Mouse (Mus musculus) neural tube, embryonic 13.5 days (tissue): ENCODE measurements around the gene Cyp4a30b. TPM values are rescaled to one million over a fixed set of nuclear protein-coding genes. Genes with fewer than 3 reads are reported as not detected.
"Not testable (repeated sequence)": the region's sequence is repeated elsewhere in the genome, so short reads cannot be mapped to it uniquely, and the experiment has no call there.

Source experiments
- ATAC-seq: fragments of 200-750 bp; cut with Nextera tagmentation; 2 replicates; pipeline ENCODE4 v1.8.0; 2017; ENCODE audit warnings: low read depth, mild to moderate bottlenecking, moderate TSS enrichment, moderate library complexity
- H3K27ac ChIP-seq: fragments of 300-500 bp; sonication (generic); replicated peaks from 2 replicates; pipeline ENCODE4 v1.5.1; 2015; ENCODE audit warnings: moderate library complexity, mild to moderate bottlenecking, inconsistent platforms
- H3K27me3 ChIP-seq: fragments of 300-500 bp; sonication (generic); 2 replicates; pipeline ENCODE4 v1.6.1; 2015; ENCODE audit warnings: mild to moderate bottlenecking, inconsistent platforms
- H3K36me3 ChIP-seq: fragments of 300-500 bp; sonication (generic); 2 replicates; pipeline ENCODE4 v1.6.1; 2015; ENCODE audit warnings: mild to moderate bottlenecking, inconsistent platforms
- H3K4me1 ChIP-seq: fragments of 300-500 bp; sonication (generic); replicated peaks from 2 replicates; pipeline ENCODE4 v1.6.1; 2015; ENCODE audit warnings: inconsistent platforms
- H3K4me2 ChIP-seq: fragments of 300-500 bp; sonication (generic); 2 replicates; pipeline ENCODE4 v1.6.1; 2015; ENCODE audit warnings: inconsistent platforms, mild to moderate bottlenecking, moderate library complexity
- H3K4me3 ChIP-seq: fragments of 300-500 bp; sonication (generic); 2 replicates; pipeline ENCODE4 v1.5.1; 2015; ENCODE audit warnings: mild to moderate bottlenecking, inconsistent platforms
- H3K9ac ChIP-seq: fragments of 300-500 bp; sonication (generic); 2 replicates; pipeline ENCODE4 v1.6.1; 2015; ENCODE audit warnings: moderate library complexity, mild to moderate bottlenecking, inconsistent platforms
- H3K9me3 ChIP-seq: fragments of 300-500 bp; sonication (generic); 2 replicates; pipeline ENCODE4 v1.6.1; 2016; ENCODE audit warnings: inconsistent platforms
- WGBS: fragments of 180-500 bp; shearing (Covaris S2); methylation state at CpG from one replicate; pipeline ENCODE4 v1.1.7; 2015; 5-methylcytosine and 5-hydroxymethylcytosine counted together
- polyA plus RNA-seq: library from polyadenylated mRNA; unstranded; fragments of >200 nt; fragmentation: Nextera tagmentation; extraction: Ambion mirVana; gene quantifications from 2 replicates; pipeline ENCODE4 v1.2.1, GENCODE M21; 2015

The Cyp4a30b gene
- polyA plus RNA-seq: not detected in 2 replicates

DNA sequence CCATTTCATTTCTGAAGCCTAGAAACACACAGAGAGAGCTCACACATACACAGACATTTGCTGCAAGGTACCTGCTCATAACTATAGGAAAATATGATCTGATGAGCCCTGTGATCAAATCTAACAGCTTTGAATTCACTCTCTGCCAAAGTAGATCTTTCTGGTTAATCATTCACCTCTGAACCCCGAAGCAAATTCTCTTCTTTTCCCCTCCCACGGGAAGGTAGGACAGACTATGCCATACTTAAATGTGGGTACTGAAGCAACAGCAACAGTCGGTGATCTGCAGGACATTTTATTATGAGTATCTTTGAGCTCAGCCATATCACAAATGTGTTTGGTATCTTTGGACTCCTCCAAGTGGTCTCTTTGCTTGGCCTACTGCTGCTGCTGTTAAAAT is at the start of gene Cyp4a30b:
Gene Cyp4a30b, plus strand, starts transcription at position 301 of the 400 bp plus-strand sequence.
- Histone ChIP-seq H3K4me3 (no peak within 1 kb of the TSS), H3K4me2 (no peak within 1 kb of the TSS), H3K27me3 (no peaks in the 10 kb centered on the region), H3K27ac (no peak within 1 kb of the TSS), H3K36me3 (no peaks in the 10 kb centered on the region), H3K9ac (no peak within 1 kb of the TSS), H3K4me1 (no peaks in the 10 kb centered on the region), H3K9me3 (no peaks in the 10 kb centered on the region)
- ATAC-seq: no peak
- WGBS: 80% methylated on average over 3 of the region's 3 CpGs

DNA sequence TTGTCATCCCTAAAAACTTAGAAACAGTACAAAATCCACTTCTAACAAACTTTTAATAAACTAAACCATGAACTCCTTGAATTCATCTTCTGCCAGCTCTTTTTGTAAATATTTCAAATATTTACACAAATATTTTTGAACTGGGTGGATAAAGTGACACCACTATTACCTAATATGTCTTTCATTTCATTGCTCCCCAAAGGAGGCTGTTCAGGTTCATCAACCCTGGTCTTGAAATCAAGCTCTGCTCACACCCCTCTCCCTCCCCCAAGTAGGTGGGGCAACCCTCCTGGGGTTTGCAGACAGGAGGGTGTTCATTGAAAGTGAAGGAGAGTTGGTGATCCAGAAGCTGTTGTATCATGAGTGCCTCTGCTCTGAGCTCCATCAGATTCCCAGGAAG is 41.1 kb upstream of the Cyp4a30b start, which contains the start of gene Cyp4a12b:
Gene Cyp4a12b, plus strand, starts transcription at position 301 of the 400 bp plus-strand sequence.
- not testable (repeated sequence) for H3K36me3 ChIP-seq, ATAC-seq, H3K4me1 ChIP-seq, H3K4me3 ChIP-seq, H3K9ac ChIP-seq, H3K27me3 ChIP-seq, H3K9me3 ChIP-seq, H3K4me2 ChIP-seq, H3K27ac ChIP-seq

DNA sequence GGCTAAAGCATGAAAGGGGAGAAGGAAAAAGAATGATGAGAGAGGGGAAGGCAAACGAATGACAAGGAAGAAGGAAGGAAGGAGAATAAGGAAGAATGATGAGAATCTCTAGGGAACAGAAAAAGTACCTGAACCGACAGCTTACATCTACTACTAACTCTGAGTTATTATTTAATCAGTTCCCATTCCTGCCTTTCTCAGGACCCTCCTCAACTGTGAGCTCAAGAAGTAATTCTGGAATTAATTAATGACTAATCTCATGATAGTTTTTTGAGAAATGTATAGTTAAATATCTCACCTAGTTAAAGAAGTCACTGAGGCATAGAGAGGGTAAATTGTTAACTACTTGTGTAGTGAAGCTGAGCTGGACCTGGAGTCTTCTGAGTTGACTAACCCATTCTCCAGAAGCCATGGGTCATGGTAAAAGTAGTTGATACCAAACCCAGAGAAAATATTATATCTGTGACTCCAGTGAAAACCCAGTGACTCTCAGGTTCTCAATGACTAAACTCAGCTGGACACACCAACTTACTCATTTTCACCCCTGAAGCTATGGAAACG is 1.7 kb upstream of the Cyp4a30b start:
- Histone ChIP-seq H3K4me3 (no peak overlapping the region), H3K9ac (no peak overlapping the region), H3K36me3 (no peaks in the 10 kb centered on the region), H3K4me2 (no peak overlapping the region), H3K27ac (no peak overlapping the region), H3K27me3 (no peaks in the 10 kb centered on the region), H3K4me1 (no peaks in the 10 kb centered on the region), H3K9me3 (no peaks in the 10 kb centered on the region)
- ATAC-seq: no peak
- 74% methylated on average over 3 of the region's 3 CpGs for WGBS

DNA sequence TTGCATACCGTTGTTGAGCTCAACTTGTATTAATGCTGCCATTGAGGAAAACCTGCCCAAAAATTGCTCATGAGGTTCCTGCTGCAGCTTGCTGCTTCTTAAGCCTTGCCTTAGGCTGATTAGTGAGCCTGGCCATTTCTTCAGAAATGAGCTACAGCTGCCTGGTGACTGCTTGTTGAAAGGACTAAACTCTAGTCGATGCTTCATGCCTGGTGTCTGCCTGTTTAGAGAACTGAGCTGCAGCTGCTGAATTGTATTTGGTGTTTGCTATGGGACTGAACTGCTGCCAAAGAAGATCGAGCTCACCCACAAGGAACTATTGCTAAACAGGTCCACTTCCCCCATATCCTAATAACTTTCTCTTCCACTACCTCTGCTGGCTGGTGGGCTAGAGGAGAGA is 21.2 kb downstream of the Cyp4a30b start:
- not testable (repeated sequence) for H3K9me3 ChIP-seq, H3K36me3 ChIP-seq, H3K27ac ChIP-seq, H3K4me2 ChIP-seq, H3K4me3 ChIP-seq, H3K9ac ChIP-seq, ATAC-seq, H3K27me3 ChIP-seq, H3K4me1 ChIP-seq
- 91% methylated on average over 3 of the region's 3 CpGs for WGBS

DNA sequence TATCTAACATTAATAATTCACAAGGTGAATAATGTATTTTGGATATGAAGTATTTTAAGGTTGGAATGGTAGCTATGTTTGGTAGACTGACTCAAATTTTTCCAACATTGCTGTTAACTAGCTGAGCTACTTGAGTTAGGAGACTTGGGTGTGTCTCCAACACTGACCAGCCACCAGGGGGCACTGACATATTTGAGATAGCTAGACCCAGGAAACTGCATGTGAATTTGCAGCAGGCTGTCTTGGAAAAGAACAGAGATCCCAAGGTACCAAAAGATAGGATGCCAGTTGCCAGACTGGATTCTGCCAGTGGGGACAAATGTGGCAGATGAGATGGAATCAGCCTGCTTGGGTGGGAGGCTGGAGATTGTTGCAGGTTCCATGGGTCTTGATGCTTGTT is 23.6 kb downstream of the Cyp4a30b start:
- not testable (repeated sequence) for H3K27ac ChIP-seq, H3K4me3 ChIP-seq, ATAC-seq, H3K36me3 ChIP-seq, H3K27me3 ChIP-seq, H3K9me3 ChIP-seq, H3K4me2 ChIP-seq, H3K4me1 ChIP-seq, H3K9ac ChIP-seq

DNA sequence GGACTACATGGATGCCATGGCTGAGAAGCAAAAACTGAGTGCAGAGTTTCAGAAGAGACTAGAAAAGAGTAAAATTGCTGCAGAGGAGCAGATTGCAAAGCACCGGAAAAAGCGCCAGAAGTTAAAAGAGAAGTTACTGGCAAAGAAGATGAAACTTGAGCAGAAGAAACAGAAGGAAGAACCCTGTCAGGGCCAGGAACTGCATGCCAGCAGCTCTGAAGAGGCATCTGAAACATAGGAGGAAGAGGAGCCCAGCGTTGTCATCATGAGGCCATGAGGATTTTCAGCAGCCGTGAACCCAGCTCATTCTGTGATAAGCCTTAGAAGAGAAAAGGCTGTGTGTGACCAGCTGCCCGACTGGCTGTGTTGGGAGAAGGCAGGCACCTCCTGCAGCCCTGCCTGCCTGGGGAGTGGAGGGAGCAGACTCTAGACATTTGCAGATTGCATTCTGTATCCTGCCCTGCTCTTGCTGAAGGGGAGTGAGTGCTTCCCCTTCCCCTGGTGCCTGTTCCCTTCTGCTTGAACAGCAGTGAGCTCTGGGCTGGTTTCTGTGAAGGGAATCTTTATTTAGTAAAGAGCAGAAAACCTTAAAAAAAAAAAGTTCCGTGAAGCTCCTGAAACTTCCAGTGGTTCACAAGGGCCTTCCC is 28.7 kb downstream of the Cyp4a30b start:
- WGBS: 78% methylated on average over 6 of the region's 6 CpGs
- Histone ChIP-seq H3K27ac (no peak overlapping the region), H3K4me3 (no peak overlapping the region), H3K9me3 (no peaks in the 10 kb centered on the region), H3K4me1 (no peaks in the 10 kb centered on the region), H3K27me3 (no peaks in the 10 kb centered on the region), H3K4me2 (no peak overlapping the region), H3K36me3 (no peaks in the 10 kb centered on the region), H3K9ac (no peak overlapping the region)
- no peak for ATAC-seq

DNA sequence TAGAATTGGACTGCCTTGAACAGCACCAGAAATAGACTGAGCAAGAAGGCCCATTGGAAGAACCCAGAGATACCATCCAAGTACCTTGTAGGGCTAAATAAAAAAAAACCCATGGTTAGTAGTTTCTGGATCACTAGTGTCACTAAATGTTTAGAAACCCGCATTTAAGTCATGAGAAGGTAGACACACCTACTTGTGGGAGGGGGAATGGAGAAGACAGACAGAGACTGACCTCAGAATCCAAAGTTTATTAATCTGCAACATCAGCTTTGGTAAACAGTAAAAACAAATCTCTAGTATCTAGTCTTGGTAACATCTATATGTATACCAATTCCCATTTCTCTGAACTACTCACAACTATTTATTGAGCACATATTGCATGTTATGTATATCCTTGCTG is 43.6 kb downstream of the Cyp4a30b start, which contains the start of gene Cyp4a14:
Gene Cyp4a14, minus strand, starts transcription at position 142 of the 400 bp plus-strand sequence.
- no peaks in the 10 kb centered on the region for H3K9me3 ChIP-seq
- no peak within 1 kb of the TSS for H3K4me3 ChIP-seq
- no peak within 1 kb of the TSS for H3K9ac ChIP-seq
- H3K27me3 ChIP-seq: no peaks in the 10 kb centered on the region
- no peaks in the 10 kb centered on the region for H3K36me3 ChIP-seq
- WGBS: 84% methylated on average over 1 of the region's 1 CpGs
- H3K27ac ChIP-seq: no peak within 1 kb of the TSS
- ATAC-seq: no peak
- no peaks in the 10 kb centered on the region for H3K4me1 ChIP-seq
- no peak within 1 kb of the TSS for H3K4me2 ChIP-seq

DNA sequence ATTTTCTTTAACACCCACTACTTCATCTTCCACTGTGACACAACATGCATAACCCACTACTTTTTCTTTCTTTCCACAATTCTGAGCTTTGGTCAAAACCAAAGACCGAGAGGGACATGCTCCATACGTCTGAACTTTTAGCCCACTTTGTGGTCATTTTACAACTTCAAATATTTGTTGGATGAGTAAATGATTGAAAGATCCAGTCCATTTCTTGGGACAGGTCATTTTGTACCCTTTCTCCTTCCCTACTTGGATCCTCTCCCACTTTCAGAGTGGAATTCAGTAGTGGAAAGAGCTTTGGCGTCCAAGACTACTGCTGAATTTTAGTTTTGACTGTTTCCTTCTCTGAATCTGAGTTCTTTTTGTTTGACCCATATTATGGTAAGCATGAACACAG is 45.1 kb downstream of the Cyp4a30b start:
- no peak overlapping the region for H3K27ac ChIP-seq

DNA sequence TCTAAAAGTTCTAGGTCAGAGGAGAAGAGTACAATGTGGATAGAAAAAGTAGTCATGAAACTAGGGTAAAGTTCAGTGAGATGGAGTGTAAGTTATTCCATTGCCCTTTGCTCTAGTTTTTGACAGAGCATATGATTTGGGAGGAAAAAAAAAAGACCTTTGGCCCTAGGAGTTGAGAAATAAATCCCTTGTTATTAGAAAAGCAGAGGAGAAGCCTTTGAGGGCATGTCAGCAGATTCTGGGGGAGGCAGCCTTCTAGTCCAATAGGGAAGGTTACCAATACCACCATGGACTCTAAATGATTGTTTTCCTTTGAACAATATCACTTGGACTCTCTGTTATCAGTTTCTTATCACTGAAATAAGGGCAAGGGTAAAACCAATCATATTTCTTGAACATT is 61.6 kb downstream of the Cyp4a30b start:
- not testable (repeated sequence) for H3K9me3 ChIP-seq, H3K4me1 ChIP-seq, H3K4me2 ChIP-seq, H3K4me3 ChIP-seq, H3K27ac ChIP-seq, H3K9ac ChIP-seq, ATAC-seq, H3K36me3 ChIP-seq, H3K27me3 ChIP-seq

More for the DNA sequence above, 45.1 kb downstream of the Cyp4a30b start:
- Histone ChIP-seq H3K4me1 (no peaks in the 10 kb centered on the region), H3K9me3 (no peaks in the 10 kb centered on the region), H3K4me2 (no peak overlapping the region), H3K36me3 (no peaks in the 10 kb centered on the region), H3K27me3 (no peaks in the 10 kb centered on the region), H3K9ac (no peak overlapping the region), H3K4me3 (no peak overlapping the region)
- 92% methylated on average over 3 of the region's 3 CpGs for WGBS
- no peak for ATAC-seq

DNA sequence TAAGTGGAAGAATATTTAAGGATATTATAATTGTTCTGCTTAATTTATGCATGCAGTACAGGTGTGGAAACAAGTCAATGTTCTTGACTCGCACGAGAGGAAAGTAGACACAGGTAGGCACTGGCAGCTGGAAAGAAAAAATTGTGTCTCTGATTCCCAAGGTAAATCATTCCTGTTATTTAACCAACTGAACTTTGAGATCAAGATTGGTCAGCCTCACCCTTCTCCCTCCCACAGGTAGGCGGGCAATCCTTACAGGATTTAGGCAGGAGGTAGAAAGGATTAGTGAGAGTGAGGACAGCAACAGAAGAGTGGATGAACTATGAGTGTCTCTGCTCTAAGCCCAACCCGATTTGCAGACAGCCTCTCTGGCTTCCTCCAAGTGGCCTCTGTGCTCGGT is 65.6 kb downstream of the Cyp4a30b start, which contains the start of gene Cyp4a10:
Gene Cyp4a10, plus strand, starts transcription at position 265 of the 400 bp plus-strand sequence.
- not testable (repeated sequence) for H3K4me2 ChIP-seq

DNA sequence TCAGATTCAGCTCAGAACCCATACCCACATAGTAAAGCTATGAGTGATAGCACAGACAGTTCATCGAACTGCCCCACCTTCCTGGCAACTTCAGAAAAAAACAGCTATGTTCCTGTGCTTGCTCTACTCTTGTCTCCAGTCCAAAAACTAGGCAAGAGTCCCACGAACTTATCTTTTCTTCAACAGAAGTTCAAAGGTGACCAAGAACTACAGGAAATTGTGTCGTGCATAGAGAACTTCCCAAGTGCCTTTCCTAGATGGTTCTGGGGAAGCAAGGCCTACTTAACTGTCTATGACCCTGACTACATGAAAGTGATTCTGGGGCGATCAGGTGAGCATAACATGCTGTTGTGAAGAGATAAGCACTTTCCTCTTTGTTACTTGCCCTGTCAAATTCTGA is 67.0 kb downstream of the Cyp4a30b start:
- Histone ChIP-seq H3K4me2 (no peak overlapping the region), H3K4me3 (no peak overlapping the region), H3K27ac (no peak overlapping the region), H3K9me3 (no peaks in the 10 kb centered on the region), H3K36me3 (no peaks in the 10 kb centered on the region), H3K27me3 (no peaks in the 10 kb centered on the region), H3K9ac (no peak overlapping the region), H3K4me1 (no peaks in the 10 kb centered on the region)
- 83% methylated on average over 4 of the region's 4 CpGs for WGBS
- ATAC-seq: no peak

More for the DNA sequence above, 65.6 kb downstream of the Cyp4a30b start, which contains the start of gene Cyp4a10:
- not testable (repeated sequence) for H3K27me3 ChIP-seq, H3K27ac ChIP-seq, H3K9ac ChIP-seq, ATAC-seq, H3K4me1 ChIP-seq, H3K36me3 ChIP-seq, H3K9me3 ChIP-seq, H3K4me3 ChIP-seq
- WGBS: 78% methylated on average over 5 of the region's 5 CpGs
